Mouse (Mus musculus) liver, embryonic 11.5 days (tissue): Measurements from ENCODE around the gene 4931409K22Rik. TPM values are rescaled to one million over a fixed set of nuclear protein-coding genes. Genes with fewer than 3 reads are reported as not detected.
"Not testable (repeated sequence)": the region's sequence is repeated elsewhere in the genome, so short reads cannot be mapped to it uniquely, and the experiment has no call there.

Experiments used
- ATAC-seq: fragments of 200-750 bp; cut with Nextera tagmentation; replicated peaks from 2 replicates; pipeline ENCODE4 v1.8.0; 2017; ENCODE audit warnings: moderate number of reproducible peaks, mild to moderate bottlenecking, moderate TSS enrichment, moderate library complexity; ENCODE audit not compliant: low FRiP score
- DNase-seq: peaks from one replicate; pipeline ENCODE4 v3.0.0-alpha.2; 2017; ENCODE audit warnings: low spot score
- H3K27ac ChIP-seq: fragments of 300-500 bp; sonication (generic); 2 replicates; pipeline ENCODE4 v1.5.1; 2014; ENCODE audit warnings: mild to moderate bottlenecking, low read depth, low read length, control low read depth
- H3K27me3 ChIP-seq: fragments of 300-500 bp; sonication (generic); replicated peaks from 2 replicates; pipeline ENCODE4 v1.6.1; 2014; ENCODE audit warnings: low read length, mixed read lengths; ENCODE audit not compliant: control insufficient read depth, insufficient read depth
- H3K36me3 ChIP-seq: fragments of 300-500 bp; sonication (generic); 2 replicates; pipeline ENCODE4 v1.6.1; 2014; ENCODE audit warnings: mild to moderate bottlenecking, low read length, moderate library complexity, mixed read lengths; ENCODE audit not compliant: control insufficient read depth, insufficient read depth
- H3K4me1 ChIP-seq: fragments of 300-500 bp; sonication (generic); replicated peaks from 2 replicates; pipeline ENCODE4 v1.6.1; 2014; ENCODE audit warnings: low read length, mixed read lengths; ENCODE audit not compliant: control insufficient read depth, insufficient read depth
- H3K4me2 ChIP-seq: fragments of 300-500 bp; sonication (generic); 2 replicates; pipeline ENCODE4 v1.6.1; 2014; ENCODE audit warnings: mild to moderate bottlenecking, control low read depth, moderate library complexity
- H3K4me3 ChIP-seq: fragments of 300-500 bp; sonication (generic); 2 replicates; pipeline ENCODE4 v1.5.1; 2014; ENCODE audit warnings: low read depth, low read length, control low read depth
- H3K9ac ChIP-seq: fragments of 300-500 bp; sonication (generic); 2 replicates; pipeline ENCODE4 v1.6.1; 2014; ENCODE audit warnings: low read depth, low read length, control low read depth
- H3K9me3 ChIP-seq: fragments of 300-500 bp; sonication (generic); 2 replicates; pipeline ENCODE4 v1.6.1; 2016; ENCODE audit warnings: low read length, inconsistent platforms, mixed read lengths; ENCODE audit not compliant: control insufficient read depth
- WGBS: fragments of 180-500 bp; shearing (Covaris S2); extraction: QIAGEN DNeasy Blood & Tissue Kit; methylation state at CpG from one replicate; pipeline ENCODE4 v1.1.7; 2014; 5-methylcytosine and 5-hydroxymethylcytosine counted together
- polyA plus RNA-seq: library from polyadenylated mRNA; unstranded; fragments of >200 nt; fragmentation: Nextera tagmentation; extraction: Ambion mirVana; gene quantifications from 2 replicates; pipeline ENCODE4 v1.2.1, GENCODE M21; 2014

Gene 4931409K22Rik
- polyA plus RNA-seq, 1 experiment from 2014 or later, result 0.18 TPM

DNA sequence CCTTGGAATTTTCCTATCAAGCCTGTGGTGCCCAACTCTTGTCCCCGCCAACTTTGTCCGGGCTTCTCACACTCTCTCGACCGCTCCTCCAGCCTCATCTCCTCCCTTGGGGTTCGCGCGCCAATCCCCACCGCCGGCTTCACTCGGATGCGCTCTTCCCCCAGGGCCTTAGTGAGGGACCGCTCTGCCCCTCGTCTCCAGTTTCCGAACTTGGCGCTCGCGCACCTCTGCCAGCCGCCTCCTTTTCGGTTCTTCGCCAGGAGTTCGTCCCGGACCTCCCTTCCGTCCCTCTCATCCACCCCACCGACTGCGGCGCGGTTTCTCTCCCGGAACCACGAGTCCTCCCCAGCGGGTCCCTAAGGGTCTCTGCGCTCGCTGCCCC, 20.2 kb upstream of the 4931409K22Rik start:
- peak; percentile 40; the same call in 1 of the 2 replicates for ATAC-seq

DNA sequence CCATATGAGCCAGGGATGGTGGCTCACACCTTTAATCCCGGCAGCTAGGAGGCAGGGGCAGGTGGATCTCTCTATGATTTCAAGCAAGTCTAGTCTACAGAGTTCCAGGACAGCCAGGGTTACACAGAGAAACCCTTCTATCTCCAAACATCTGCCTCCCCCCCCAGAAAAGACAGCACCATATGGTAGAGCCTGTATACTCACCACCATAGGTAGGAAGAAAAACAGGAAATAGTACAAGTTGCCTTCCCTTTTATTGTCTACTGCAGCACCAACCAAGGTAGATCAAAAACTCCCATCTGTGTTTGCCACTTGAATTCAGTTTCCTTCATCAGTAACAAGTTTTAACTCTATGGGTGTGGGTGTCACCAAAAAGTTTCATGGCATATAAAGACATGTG, 19.3 kb upstream of the 4931409K22Rik start:
- no peak for ATAC-seq
- Histone ChIP-seq H3K9ac (peak overlapping the region; percentile 81; the same call in 1 of the 2 replicates), H3K4me1 (peaks cover 9% of the 10 kb centered on the region), H3K4me2 (peak overlapping the region; percentile 77), H3K9me3 (no peaks in the 10 kb centered on the region), H3K4me3 (peak overlapping the region; percentile 72), H3K27ac (no peak overlapping the region), H3K27me3 (no peaks in the 10 kb centered on the region), H3K36me3 (peaks cover 26% of the 10 kb centered on the region)
- WGBS, result 86% methylated on average over 1 of the region's 1 CpGs
- DNase-seq, result no peak

More for the DNA sequence above, 20.2 kb upstream of the 4931409K22Rik start:
- Histone ChIP-seq H3K27ac (peak overlapping the region; percentile 44; the same call in 1 of the 2 replicates), H3K4me1 (peaks cover 9% of the 10 kb centered on the region), H3K9me3 (no peaks in the 10 kb centered on the region), H3K4me2 (peak overlapping the region; percentile 77), H3K9ac (peak overlapping the region; percentile 81), H3K36me3 (peaks cover 25% of the 10 kb centered on the region), H3K27me3 (no peaks in the 10 kb centered on the region), H3K4me3 (peak overlapping the region; percentile 72)
- WGBS, result under 1% methylated on average over 32 of the region's 32 CpGs
- no peak for DNase-seq

DNA sequence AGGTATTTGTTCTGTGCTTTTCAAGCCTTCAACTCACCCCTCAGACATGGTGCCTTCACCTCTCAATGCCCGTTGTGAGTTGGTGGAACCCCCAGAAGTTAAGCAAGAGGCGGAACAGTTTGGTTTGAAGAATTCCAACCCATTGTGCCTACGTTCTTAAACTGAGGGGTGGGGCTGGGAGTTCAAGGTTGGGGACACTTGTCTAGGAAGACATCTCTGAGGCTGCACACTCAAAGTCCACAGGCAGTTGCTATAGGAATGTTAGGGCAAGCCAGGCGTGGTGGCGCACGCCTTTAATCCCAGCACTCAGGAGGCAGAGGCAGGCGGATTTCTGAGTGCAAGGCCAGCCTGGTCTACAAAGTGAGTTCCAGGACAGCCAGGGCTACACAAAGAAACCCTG, 1.3 kb downstream of the 4931409K22Rik start:
- H3K4me1 ChIP-seq, H3K4me3 ChIP-seq, H3K27ac ChIP-seq, DNase-seq, H3K9ac ChIP-seq, H3K9me3 ChIP-seq, H3K4me2 ChIP-seq, ATAC-seq, H3K36me3 ChIP-seq: not testable (repeated sequence)
- H3K27me3 ChIP-seq, result peaks cover 21% of the 10 kb centered on the region
- 89% methylated on average over 7 of the region's 7 CpGs for WGBS

DNA sequence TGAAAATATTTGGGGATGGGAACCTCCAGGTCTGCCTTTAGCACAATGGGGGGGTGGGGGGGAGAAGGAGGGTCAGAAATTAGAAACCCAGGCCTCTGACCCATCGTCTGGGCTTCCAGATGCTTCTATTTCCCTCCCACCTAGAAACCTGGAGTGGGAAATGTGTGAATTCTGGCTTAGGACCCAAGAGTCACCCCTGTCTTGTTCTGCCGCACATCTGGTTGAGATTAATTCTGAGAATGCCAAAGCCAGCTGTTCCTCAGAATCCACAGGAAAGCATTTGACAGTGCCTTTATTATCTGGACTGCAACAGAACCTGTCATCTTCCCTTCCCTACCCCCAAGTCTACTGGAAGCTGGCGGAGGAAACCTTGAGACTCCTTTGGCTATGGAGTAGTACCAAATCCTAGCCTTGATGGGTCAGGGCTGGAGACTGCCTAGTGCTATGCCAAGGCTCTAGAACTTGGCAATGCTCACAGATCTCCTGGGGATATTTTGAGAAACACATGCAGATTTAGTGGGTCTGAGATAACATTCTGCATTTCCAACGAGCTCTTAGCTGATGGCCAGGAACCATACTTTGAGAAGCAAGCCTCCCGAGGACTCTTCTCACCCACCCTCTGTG, 2.9 kb downstream of the 4931409K22Rik start:
- H3K9me3 ChIP-seq, result no peaks in the 10 kb centered on the region
- no peaks in the 10 kb centered on the region for H3K4me1 ChIP-seq
- 56% methylated on average over 5 of the region's 5 CpGs for WGBS
- DNase-seq (no peak), ATAC-seq (no peak)
- peaks cover 28% of the 10 kb centered on the region for H3K27me3 ChIP-seq
- H3K4me3 ChIP-seq, result no peak overlapping the region
- no peak overlapping the region for H3K4me2 ChIP-seq
- H3K36me3 ChIP-seq, result no peaks in the 10 kb centered on the region
- H3K9ac ChIP-seq, result no peak overlapping the region
- no peak overlapping the region for H3K27ac ChIP-seq

DNA sequence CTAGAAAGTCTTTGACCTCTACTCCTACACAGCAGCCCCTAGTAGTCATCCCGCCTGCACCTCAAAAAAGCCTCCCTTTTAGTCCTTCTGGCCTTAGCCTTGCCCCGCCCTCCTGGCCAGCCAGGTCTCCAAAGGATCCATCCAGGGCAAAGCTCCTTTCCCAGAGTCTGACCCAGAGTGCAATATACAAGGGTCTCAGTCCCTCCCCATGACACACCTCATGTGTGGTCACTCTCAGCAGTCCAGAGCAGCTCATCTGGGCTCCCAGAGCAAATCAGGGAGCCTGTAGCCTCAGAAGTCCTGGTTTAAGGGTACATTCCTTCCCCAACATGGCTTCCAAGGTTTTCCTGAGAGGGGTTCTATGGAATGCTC, 5.3 kb downstream of the 4931409K22Rik start:
- ATAC-seq, result no peak
- Histone ChIP-seq H3K4me2 (peak overlapping the region; percentile 24; the same call in 1 of the 2 replicates), H3K9me3 (no peaks in the 10 kb centered on the region), H3K36me3 (no peaks in the 10 kb centered on the region), H3K9ac (no peak overlapping the region), H3K27me3 (peaks cover 28% of the 10 kb centered on the region), H3K4me1 (no peaks in the 10 kb centered on the region), H3K27ac (no peak overlapping the region), H3K4me3 (no peak overlapping the region)
- 35% methylated on average over 2 of the region's 2 CpGs for WGBS
- DNase-seq, result no peak

DNA sequence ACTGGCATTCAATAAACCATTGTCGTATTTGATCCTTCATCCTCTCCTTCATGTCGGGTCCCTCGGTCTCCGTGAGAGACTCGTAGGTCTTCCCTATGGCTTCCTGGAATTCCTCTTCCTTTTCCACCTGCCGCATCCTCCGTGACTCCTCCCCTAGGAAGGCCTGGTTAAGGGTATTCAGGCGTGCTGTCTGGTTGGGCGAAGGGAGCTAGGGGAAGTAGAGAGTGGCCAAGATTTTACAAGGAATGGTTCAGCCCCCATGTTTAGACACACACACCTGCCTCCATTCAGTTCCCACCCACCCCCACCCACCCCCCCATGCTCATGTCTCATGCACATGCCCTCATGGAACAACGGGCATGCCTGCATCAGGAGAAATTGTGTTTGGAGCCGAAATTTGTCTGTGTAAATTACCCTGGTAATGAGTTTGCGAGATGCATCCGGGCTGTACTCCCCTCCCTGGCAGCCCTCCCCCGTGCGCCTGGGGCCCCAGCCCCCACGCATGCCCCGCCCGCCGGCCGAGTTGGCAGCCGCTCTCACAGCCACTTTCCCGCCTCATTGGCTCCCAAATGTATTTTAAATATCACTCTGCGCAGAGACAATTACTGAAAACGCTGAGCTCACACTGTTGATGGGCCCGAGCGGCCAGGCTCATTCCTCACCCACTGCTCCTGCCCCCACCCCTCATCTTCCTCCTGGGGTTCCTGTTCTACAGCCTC, 5.9 kb downstream of the 4931409K22Rik start:
- Histone ChIP-seq H3K9ac (no peak overlapping the region), H3K4me2 (peak overlapping the region; percentile 24; the same call in 1 of the 2 replicates), H3K36me3 (no peaks in the 10 kb centered on the region), H3K4me1 (no peaks in the 10 kb centered on the region), H3K27me3 (peaks cover 28% of the 10 kb centered on the region), H3K9me3 (no peaks in the 10 kb centered on the region), H3K27ac (no peak overlapping the region), H3K4me3 (no peak overlapping the region)
- no peak for ATAC-seq
- WGBS, result 27% methylated on average over 26 of the region's 26 CpGs
- no peak for DNase-seq

DNA sequence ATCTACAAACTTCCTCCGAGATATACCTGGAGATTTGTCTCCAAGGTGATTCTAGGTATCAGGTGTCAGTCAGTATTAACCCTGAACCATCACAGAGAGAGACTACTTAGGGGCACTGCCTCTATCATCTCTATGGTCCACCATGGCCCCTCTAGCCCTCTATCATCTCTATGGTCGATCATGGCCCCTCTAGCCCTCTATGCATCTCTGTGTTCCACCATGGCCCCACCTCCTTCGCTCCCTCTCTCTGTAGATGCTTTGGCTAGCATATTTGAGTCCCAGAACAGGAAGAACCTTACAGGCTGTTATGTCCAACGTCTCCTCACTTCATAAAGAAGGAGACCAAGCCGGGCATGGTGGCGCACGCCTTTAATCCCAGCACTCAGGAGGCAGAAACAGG, 14.0 kb downstream of the 4931409K22Rik start:
- ATAC-seq (no peak), DNase-seq (no peak)
- H3K36me3 ChIP-seq, result no peaks in the 10 kb centered on the region
- H3K27ac ChIP-seq, result no peak overlapping the region
- H3K9ac ChIP-seq, result no peak overlapping the region
- no peak overlapping the region for H3K4me3 ChIP-seq
- peaks cover 8% of the 10 kb centered on the region; the same call in 1 of the 2 replicates for H3K4me1 ChIP-seq
- no peak overlapping the region for H3K4me2 ChIP-seq
- 67% methylated on average over 7 of the region's 7 CpGs for whole genome bisulfite sequencing
- no peaks in the 10 kb centered on the region for H3K9me3 ChIP-seq
- peaks cover 14% of the 10 kb centered on the region for H3K27me3 ChIP-seq

DNA sequence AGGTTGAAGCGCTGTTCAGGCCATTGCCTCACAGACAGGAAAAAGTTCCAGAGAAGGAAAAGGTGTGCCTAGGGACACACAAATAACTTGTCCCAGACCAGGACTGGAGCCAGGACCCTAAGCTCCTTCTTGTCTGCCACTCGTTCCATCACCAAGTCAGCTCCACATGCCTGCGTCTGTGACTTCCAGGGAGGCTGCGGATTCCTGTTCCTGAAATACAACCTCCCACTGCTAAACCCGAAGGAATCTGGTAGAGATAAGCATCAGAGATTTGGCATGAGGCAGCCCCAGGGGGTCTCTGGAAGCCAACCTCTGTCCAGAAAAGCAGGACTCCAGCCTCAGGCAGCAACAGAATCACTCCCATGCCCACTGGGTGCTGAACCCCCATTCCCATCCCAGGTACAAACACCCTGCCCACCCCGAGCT, 15.5 kb downstream of the 4931409K22Rik start:
- ATAC-seq (no peak), DNase-seq (no peak)
- 20% methylated on average over 6 of the region's 6 CpGs for WGBS
- peaks cover 22% of the 10 kb centered on the region for H3K27me3 ChIP-seq
- H3K4me1 ChIP-seq, result peaks cover 8% of the 10 kb centered on the region; the same call in 1 of the 2 replicates
- H3K36me3 ChIP-seq, result no peaks in the 10 kb centered on the region
- peak overlapping the region; percentile 39 for H3K4me2 ChIP-seq
- no peak overlapping the region for H3K4me3 ChIP-seq
- H3K27ac ChIP-seq, result no peak overlapping the region
- H3K9ac ChIP-seq, result no peak overlapping the region
- H3K9me3 ChIP-seq, result no peaks in the 10 kb centered on the region
